Mouse (Mus musculus) spleen, adult 2 months (tissue): ENCODE results near the gene Dus2.

Experiments used
- CTCF ChIP-seq: fragments of 200-500 bp; IDR thresholded peaks from 2 replicates; pipeline ENCODE4 v1.5.1; 2011; ENCODE audit warnings: mild to moderate bottlenecking, inconsistent platforms; ENCODE audit not compliant: insufficient read depth, insufficient read length, insufficient replicate concordance; ENCODE audit errors: extremely low read depth
- POLR2A ChIP-seq: fragments of 200-500 bp; IDR thresholded peaks from 2 replicates; pipeline ENCODE4 v1.6.1; 2011; ENCODE audit warnings: low read depth, low read length, inconsistent platforms

DNA sequence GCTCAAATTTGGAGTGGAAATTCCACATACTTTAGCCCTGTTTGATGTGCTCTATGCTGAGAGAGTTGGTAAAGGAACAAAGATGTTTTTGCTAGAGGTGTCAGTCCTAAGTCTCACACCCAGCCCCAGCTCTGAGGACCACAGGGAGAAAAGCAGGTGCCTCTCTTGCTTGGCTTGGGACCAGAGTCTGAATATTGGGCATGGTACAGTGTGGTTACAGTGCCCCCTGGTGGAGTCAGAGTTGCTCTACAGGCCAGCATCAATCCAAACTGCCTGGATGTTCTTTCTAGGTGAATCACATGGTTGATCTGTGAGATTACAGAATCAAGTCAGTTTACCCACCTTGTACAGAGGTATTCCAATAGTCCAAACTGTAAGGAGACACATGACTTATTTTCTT, 31.3 kb downstream of the Dus2 start:
- TF ChIP-seq CTCF: peak; percentile 91; the same call in 1 of the 2 replicates
- TF ChIP-seq POLR2A: no peak
